Mouse (Mus musculus) left cerebral cortex, postnatal 25 days (tissue): ENCODE data around the gene Zmiz1. TPM values are rescaled to one million over a fixed set of nuclear protein-coding genes. Genes with fewer than 3 reads are reported as not detected.

ENCODE experiments used
- DNase-seq, 2 experiments: peaks; one replicate each; pipeline ENCODE4 v3.0.0; 2022; ENCODE audit warnings: low spot score in 2 of 2, mixed read lengths in 1 of 2
- intact Hi-C: fragments of 180-260 bp; cut with DNase I; formaldehyde crosslinking; loops from one replicate; pipeline ENCODE4 v1.15.1; 2025
- total RNA-seq, 2 experiments: library from RNA; stranded (reverse); gene quantifications; 2 replicates each; pipeline ENCODE4 v1.2.3; 2021

Gene Zmiz1
- total RNA-seq, 2 experiments from 2014 or later, result 85.1 to 95.2 TPM

DNA sequence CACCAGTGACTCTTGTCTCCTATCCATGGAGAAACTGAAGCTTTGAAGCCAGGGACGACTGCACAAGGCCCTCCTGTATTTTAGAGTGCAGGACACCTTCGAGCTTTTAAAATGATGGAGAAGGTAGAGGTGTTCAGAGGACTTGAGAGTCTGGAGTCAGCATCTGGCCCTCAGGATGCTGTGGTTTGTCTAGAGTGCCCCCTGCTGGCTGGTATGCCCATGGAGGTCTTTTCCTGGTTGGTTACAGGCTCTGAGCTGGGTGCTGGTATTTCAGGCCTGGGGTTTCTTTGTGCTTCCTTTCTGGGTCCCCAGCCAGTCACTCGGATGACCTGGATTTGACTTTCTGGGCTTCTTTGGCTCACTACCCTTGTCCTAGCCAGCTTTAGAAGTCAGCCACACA is 108.3 kb downstream of the Zmiz1 start:
- peak; percentile 70 to 79 for DNase-seq
- intact Hi-C loops, result loop anchor here (5.0 to 10.0 kb wide), 4 partner anchors 190 to 782 kb away; no protein-coding TSS in a partner anchor

DNA sequence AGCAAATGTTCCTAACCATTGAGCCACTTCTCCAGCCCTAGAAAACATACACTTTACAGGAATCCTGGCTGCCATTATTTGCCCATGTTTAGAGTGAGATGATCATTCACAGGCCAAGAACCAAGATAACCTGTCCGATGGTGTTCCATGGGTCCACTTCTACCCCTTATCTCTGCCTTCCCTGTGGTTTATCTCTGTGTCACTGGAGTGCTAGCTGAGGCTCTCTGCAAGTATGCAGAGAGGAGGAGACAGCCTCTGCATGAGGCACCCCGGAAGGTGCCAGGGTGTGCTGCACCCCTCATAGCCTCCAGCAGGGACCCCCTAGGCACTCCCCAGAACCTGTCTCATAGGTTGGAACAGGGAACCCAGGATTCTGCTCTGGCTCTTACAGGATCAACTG is 108.9 kb downstream of the Zmiz1 start:
- intact Hi-C loops, result loop anchor here (5.0 to 10.0 kb wide), 4 partner anchors 191 to 783 kb away; no protein-coding TSS in a partner anchor
- no peak for DNase-seq

DNA sequence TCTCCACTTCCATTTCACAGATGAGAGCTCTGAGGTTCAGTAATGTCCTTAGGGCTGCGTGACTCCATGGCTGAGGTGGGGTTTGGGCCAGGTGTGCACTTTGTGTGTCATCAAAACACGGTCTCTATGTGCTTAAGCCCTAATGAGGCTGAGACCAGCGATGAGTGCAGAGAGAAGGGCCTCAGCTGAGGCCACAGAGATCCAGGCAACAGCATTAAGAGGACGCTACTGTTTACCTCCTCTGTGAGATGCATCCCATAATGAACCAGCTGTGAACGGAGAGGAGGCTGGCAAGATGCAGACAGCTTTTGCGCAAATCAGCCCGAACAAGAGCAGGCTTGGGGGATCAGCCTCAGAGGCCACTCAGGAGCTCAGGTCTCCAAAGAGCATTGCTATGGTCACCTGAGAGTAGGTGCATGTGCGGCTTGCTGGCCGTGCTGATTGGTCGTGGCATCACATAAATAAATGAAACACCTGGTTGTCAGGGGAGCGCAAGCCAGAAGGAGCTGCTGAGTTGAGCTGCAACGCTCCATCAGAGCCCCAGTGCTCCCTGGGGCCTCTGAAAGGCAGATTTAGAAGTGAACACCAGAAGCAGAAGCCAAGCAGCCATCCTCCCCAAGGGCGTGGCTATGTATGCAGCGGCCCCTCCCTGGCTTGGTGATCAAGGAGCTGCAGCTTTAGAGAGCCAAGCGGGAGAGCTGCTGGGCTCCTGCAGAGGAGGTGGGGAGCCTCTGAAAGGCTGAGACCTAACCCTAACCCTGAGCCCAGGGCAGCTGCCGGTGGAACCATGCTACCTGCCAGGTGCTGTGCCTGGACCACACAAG is 115.3 kb downstream of the Zmiz1 start:
- no peak for DNase-seq
- intact Hi-C loops, result no loop called here

DNA sequence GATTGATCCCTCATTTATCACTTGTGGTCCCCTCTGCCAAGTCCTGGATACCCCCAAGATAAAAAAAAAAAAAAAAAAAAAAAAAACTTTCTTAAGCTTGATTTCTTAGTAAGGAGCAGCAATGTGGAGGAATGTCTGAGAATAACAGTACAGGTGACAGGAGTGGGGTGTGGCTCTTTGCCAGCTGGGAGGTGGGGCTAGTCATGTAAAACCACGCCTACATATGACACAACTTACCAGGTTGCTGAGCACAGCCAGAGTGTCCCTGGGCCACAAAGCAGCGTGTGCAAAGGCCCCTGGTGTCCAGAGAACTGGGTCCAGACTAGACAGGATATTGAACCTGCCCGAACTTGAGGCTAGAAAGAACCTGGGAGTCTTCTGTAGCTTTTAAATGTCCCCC is 117.7 kb downstream of the Zmiz1 start:
- intact Hi-C loops, result no loop called here
- DNase-seq, result no peak

DNA sequence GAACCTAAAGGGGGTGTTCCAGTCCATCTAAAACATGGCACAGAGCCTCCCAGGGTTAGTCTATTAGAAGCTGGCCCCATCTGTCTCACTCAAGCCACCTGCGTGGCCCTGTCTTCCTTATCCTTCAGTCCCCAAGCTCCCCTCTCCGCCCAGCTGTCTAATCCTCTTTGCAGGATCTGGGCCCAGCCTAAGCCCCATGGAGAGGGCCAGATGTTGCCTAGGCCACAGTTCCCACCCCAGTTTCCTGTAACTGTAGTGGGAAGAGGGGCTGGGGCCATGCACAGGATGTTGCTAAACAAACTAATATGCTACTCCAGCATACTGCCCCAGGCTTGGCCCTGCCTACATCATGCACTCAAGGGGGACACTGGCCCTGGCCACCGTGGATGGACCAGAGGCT is 118.4 kb downstream of the Zmiz1 start:
- no peak for DNase-seq
- intact Hi-C loops, result no loop called here

DNA sequence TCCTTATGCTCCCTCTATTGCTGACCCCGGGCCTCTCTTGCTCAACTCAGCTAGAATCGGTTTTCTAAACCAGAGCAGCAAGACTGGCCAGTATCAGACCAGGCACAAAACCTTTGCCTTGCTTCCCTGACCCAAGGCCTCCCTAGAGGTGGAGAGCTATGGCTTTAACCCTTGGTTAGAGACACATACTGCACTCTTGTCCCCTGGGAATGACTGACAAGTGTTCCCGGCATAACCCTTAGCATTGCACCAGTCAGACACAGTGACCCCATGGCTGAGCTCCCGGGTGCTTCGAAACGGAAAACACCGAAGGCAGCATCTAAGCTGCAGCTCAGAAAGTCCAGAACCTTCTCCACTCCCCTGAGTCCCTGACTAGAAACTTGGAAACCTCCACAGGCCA is 120.6 kb downstream of the Zmiz1 start:
- intact Hi-C loops, result no loop called here
- no peak for DNase-seq

DNA sequence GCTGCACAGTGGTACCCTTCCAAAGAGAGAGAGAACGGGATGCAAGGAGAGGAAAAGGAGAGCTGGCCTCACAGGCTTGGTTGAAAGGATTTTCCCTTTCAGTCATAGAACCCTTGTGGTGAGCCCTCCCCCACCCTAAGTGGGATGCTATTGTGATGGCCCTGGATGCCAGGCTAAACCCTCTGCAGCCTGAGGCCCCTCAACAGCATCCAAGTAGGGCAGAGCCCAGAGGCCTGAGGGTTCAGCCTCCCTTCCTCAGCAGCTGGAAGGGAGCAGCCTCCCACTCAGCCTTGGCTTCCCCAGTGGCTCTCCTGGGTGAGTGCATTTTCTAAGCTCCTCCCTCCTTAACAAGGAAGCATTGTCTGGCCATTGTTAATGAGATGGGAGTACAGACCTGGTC is 121.4 kb downstream of the Zmiz1 start:
- intact Hi-C loops, result no loop called here
- no peak for DNase-seq

DNA sequence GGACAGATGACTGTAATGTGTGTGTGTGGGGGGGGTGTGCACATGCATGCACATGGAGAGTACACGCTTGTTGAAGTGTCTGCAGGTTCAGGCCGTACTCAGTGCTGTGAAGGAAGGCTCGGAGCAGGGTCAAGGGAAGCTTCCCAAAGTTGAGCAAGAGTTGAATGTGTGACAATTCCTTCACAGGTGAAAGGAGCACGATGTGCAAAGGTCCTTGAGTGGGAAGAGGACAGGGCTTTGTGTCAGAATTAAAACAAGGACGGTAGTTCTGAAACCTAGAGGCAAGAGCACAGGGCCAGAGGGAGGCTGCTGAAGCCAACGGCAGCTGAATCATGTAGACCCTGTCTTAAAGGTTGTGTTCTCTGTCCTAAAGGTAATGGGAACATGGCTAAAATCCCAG is 123.6 kb downstream of the Zmiz1 start:
- no peak for DNase-seq
- intact Hi-C loops, result no loop called here

- intact Hi-C loops, result no loop called here
- DNase-seq, result peak in 1 of 2 experiments; percentile 23
Measured at GRCm38 (mm10) chr14:25583899-25584298, 124.9 kb downstream of the Zmiz1 start.

DNA sequence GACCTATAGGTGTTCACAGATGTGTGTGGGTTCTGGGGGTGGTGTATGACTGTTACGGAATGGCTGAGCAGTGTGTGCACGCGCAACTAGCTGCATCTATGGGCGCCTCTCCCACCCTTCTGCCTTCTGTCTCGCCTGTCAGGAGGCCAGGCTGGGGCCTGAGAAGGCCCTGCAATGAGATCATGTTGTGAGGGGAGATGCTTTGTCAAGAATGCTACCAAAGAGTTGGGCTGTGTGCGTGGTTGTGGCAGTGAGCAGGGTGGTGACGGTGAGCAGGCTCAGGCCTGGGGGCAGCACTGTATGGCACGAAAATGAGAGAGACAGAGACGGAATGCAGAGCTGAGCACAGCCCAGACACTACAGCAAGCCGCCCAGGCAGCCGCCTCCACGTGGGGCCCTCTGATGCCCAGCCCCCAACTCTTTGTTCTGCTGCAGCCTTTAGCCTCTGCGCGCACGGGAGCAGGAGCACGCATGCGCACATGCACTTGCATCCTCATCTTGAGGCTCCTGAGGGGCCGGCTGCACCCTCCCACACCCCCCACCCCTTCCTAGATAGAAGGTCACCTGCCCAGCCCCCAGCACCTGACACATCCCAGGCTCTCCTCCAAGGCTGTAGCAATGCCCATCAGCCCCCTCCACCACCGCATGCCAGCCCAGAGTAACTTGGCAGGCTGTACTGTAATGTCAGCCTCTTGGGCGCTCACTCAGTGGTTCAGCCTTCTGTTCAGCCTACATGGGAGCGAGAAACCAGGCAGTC is 126.7 kb downstream of the Zmiz1 start:
- DNase-seq, result peak; percentile 58 to 71
- intact Hi-C loops, result loop anchor here (2.0 to 5.0 kb wide), 2 partner anchors 21 to 117 kb away; no protein-coding TSS in a partner anchor

- intact Hi-C loops, result loop anchor here (2.0 to 5.0 kb wide), 2 partner anchors 20 to 115 kb away; no protein-coding TSS in a partner anchor
- peak in 1 of 2 experiments; percentile 36 for DNase-seq
Measured at GRCm38 (mm10) chr14:25586846-25587486, 128.0 kb downstream of the Zmiz1 start.

- peak in 1 of 2 experiments; percentile 54 for DNase-seq
- intact Hi-C loops, result loop anchor here (2.0 to 5.0 kb wide), 2 partner anchors 19 to 115 kb away; no protein-coding TSS in a partner anchor
Measured at GRCm38 (mm10) chr14:25587487-25588001, 128.6 kb downstream of the Zmiz1 start.

- intact Hi-C loops, result loop anchor here (5.0 kb wide), 1 partner anchor 114 kb away; no protein-coding TSS in a partner anchor
- no peak for DNase-seq
Measured at GRCm38 (mm10) chr14:25588156-25588555, 129.2 kb downstream of the Zmiz1 start.

- intact Hi-C loops, result loop anchor here (5.0 kb wide), 1 partner anchor 113 kb away; no protein-coding TSS in a partner anchor
- DNase-seq, result peak in 1 of 2 experiments; percentile 58
Measured at GRCm38 (mm10) chr14:25588946-25589937, 130.3 kb downstream of the Zmiz1 start.

DNA sequence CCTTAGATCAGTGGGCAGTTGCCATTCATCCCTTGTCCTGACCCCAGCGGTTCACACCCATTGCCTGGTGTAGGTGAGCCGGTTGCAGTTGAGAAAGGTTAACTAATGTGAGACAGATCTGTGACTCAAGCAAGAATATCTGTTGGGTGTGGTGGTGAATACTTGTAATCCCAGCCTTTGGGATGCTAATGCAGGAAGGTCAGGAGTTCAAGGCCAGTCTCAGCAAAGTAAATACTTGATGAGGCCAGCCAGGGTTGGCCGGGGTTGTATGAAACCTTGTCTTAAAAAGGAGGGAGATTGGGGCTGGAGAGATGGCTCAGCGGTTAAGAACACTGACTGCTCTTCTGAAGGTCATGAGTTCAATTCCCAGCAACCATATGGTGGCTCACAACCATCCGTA is 132.0 kb downstream of the Zmiz1 start:
- no peak for DNase-seq
- intact Hi-C loops, result no loop called here

DNA sequence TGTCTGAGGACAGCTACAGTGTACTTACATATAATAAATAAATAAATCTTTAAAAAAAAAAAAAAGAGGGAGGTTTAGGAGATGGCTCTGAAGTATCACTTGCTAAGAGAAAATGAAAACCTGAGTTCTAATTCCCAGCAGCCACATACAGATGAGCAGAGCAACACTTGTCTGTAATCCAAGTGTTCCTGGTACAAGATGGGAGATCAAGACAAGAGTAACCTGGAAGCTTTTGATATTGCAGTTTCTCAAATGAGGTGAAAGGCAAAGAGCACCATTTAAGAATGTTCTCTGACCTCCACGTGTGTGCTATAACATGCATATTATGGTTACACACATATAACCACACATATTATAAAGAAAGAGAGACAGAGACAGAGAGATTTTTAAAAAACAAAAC is 132.4 kb downstream of the Zmiz1 start:
- intact Hi-C loops, result no loop called here
- no peak for DNase-seq

GRCm38 (mm10) chr14:25592522-25592921 is 133.5 kb downstream of the Zmiz1 start:
- DNase-seq, result no peak
- intact Hi-C loops, result no loop called here

- intact Hi-C loops, result no loop called here
- no peak for DNase-seq
Measured at GRCm38 (mm10) chr14:25593876-25594275, 134.9 kb downstream of the Zmiz1 start.
